Mouse (Mus musculus): Measurements from ENCODE around the gene Brwd1. TPM values are rescaled to one million over a fixed set of nuclear protein-coding genes. Genes with fewer than 3 reads are reported as not detected.
A peak's percentile ranks its signal among the peaks of the same experiment; 100 is the strongest.
"Not testable (repeated sequence)": the region's sequence is repeated elsewhere in the genome, so short reads cannot be mapped to it uniquely, and the experiment has no call there.

Gene Brwd1
- polyA plus RNA-seq, 1 experiment from 2014 or later, result 26.6 TPM

- Histone ChIP-seq H3K4me3 (no peak overlapping the region), H3K4me1 (0 out of 2 replicates have a peak, but pooled peaks cover 12% of the 10 kb centered on the region), H3K27ac (no peak overlapping the region), H3K9me3 (replicated peaks) (no peaks in the 10 kb centered on the region), H3K27me3 (replicated peaks) (no peaks in the 10 kb centered on the region), H3K4me2 (no peak overlapping the region), H3K36me3 (peaks cover 71% of the 10 kb centered on the region), H3K9ac (no peak overlapping the region)
- peak; percentile 65 for ATAC-seq
- 61% methylated on average over 12 of the region's 12 CpGs for WGBS (ENCODE audit: insufficient replicate concordance)
Measured at GRCm38 (mm10) chr16:96066174-96066573, 16.2 kb downstream of the Brwd1 start.

- H3K27ac ChIP-seq, result no peak overlapping the region
- peaks cover 74% of the 10 kb centered on the region for H3K36me3 ChIP-seq
- ATAC-seq, result no peak
- H3K9me3 ChIP-seq (replicated peaks), result no peaks in the 10 kb centered on the region
- no peak overlapping the region for H3K4me3 ChIP-seq
- H3K9ac ChIP-seq, result no peak overlapping the region
- 78% methylated on average over 6 of the region's 6 CpGs for WGBS (ENCODE audit: insufficient replicate concordance)
- H3K4me2 ChIP-seq, result no peak overlapping the region
- H3K4me1 ChIP-seq, result 0 out of 2 replicates have a peak, but pooled peaks cover 12% of the 10 kb centered on the region
- no peaks in the 10 kb centered on the region for H3K27me3 ChIP-seq (replicated peaks)
Measured at GRCm38 (mm10) chr16:96064649-96065048, 17.7 kb downstream of the Brwd1 start.

- no peak overlapping the region for H3K4me3 ChIP-seq
- no peaks in the 10 kb centered on the region for H3K4me1 ChIP-seq
- H3K4me2 ChIP-seq, result no peak overlapping the region
- H3K36me3 ChIP-seq, result peaks cover 79% of the 10 kb centered on the region
- no peak overlapping the region for H3K27ac ChIP-seq
- H3K9me3 ChIP-seq (replicated peaks), result no peaks in the 10 kb centered on the region
- 67% methylated on average over 5 of the region's 5 CpGs for WGBS (ENCODE audit: insufficient replicate concordance)
- no peaks in the 10 kb centered on the region for H3K27me3 ChIP-seq (replicated peaks)
- peak; percentile 30; the same call in 1 of the 2 replicates for ATAC-seq
- no peak overlapping the region for H3K9ac ChIP-seq
Measured at GRCm38 (mm10) chr16:96044096-96044495, 38.2 kb downstream of the Brwd1 start.

- 87% methylated on average over 4 of the region's 4 CpGs for WGBS (ENCODE audit: insufficient replicate concordance)
- H3K4me2 ChIP-seq, result no peak overlapping the region
- H3K27ac ChIP-seq, result no peak overlapping the region
- no peaks in the 10 kb centered on the region for H3K9me3 ChIP-seq (replicated peaks)
- H3K27me3 ChIP-seq (replicated peaks), result no peaks in the 10 kb centered on the region
- peaks cover 90% of the 10 kb centered on the region for H3K36me3 ChIP-seq
- H3K4me3 ChIP-seq, result no peak overlapping the region
- no peak overlapping the region for H3K9ac ChIP-seq
- H3K4me1 ChIP-seq, result no peaks in the 10 kb centered on the region
- ATAC-seq, result no peak
Measured at GRCm38 (mm10) chr16:96040691-96041090, 41.6 kb downstream of the Brwd1 start.

DNA sequence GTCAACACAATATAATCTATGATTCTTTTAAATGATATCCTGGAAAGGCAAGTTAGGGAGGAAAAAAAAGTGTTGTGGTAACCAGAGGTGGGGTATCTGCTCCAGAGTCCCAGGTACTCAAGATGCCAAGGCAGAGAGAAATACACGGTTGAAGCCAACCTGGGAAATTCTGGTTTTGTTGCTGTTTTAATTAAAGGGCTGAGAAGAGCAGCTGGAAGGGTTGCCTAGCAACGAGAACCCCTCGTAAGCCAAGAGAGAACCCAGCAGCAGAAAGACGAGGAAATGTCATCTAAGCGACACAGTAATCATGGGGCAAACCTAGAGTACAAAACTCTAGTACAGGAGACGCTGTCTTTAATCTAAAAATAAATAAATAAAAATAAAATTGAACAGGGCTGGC lies 42.8 kb downstream of the Brwd1 start:
- Histone ChIP-seq H3K36me3 (peaks cover 94% of the 10 kb centered on the region), H3K4me3 (no peak overlapping the region), H3K4me2 (no peak overlapping the region), H3K9ac (no peak overlapping the region), H3K27me3 (replicated peaks) (no peaks in the 10 kb centered on the region), H3K4me1 (no peaks in the 10 kb centered on the region), H3K27ac (no peak overlapping the region), H3K9me3 (replicated peaks) (no peaks in the 10 kb centered on the region)
- ATAC-seq, result no peak
- WGBS (ENCODE audit: insufficient replicate concordance), result 82% methylated on average over 6 of the region's 6 CpGs

- Histone ChIP-seq H3K9me3 (replicated peaks) (no peaks in the 10 kb centered on the region), H3K27ac (no peak overlapping the region), H3K4me1 (peaks cover 18% of the 10 kb centered on the region), H3K36me3 (peaks cover 93% of the 10 kb centered on the region), H3K27me3 (replicated peaks) (no peaks in the 10 kb centered on the region), H3K4me3 (no peak overlapping the region), H3K4me2 (no peak overlapping the region), H3K9ac (no peak overlapping the region)
- 87% methylated on average over 6 of the region's 6 CpGs for WGBS (ENCODE audit: insufficient replicate concordance)
- no peak for ATAC-seq
Measured at GRCm38 (mm10) chr16:96034473-96034872, 47.9 kb downstream of the Brwd1 start.

DNA sequence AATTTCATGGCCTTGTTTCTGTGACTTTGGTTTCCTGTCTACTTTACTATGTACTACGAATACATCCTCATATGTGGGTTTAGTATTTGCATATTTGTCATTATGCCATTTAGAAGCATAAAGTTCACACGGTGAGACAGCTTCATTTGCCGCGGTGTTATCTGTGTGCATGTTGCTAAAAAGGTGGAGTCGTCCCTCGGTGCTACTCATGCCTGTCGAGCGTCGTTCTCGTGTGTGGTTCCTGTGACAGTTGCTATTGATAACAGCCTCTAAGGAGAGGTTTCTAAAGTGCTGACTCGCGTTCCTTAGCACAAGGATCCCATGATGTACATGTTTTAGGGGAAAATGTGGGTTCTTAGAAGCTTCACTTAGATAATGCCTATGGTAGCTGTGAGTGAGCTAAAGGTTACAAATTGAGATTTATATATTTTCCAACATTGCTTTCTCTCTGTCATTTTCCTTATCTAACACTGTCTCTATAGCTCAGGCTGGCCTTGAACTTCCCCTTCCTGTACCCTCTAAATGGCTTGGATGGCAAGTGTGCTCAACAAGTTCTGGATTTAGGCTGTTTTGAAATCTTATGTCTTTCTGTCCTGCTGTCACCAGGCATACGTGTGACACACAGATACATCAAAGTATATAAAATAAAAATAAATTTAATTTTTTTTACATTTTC lies 49.8 kb downstream of the Brwd1 start:
- Histone ChIP-seq H3K9me3 (replicated peaks) (no peaks in the 10 kb centered on the region), H3K9ac (no peak overlapping the region), H3K4me2 (peak overlapping the region; percentile 22; the same call in 1 of the 2 replicates), H3K36me3 (peaks cover 94% of the 10 kb centered on the region), H3K4me1 (peaks cover 18% of the 10 kb centered on the region), H3K27ac (peak overlapping the region; percentile 57), H3K27me3 (replicated peaks) (no peaks in the 10 kb centered on the region), H3K4me3 (no peak overlapping the region)
- WGBS (ENCODE audit: insufficient replicate concordance), result 25% methylated on average over 13 of the region's 13 CpGs
- peak; percentile 94 for ATAC-seq

- H3K4me2 ChIP-seq, result no peak overlapping the region
- H3K4me1 ChIP-seq, result peaks cover 18% of the 10 kb centered on the region
- no peak overlapping the region for H3K4me3 ChIP-seq
- H3K27ac ChIP-seq, result no peak overlapping the region
- ATAC-seq, result no peak
- no peak overlapping the region for H3K9ac ChIP-seq
- H3K36me3 ChIP-seq, result peaks cover 91% of the 10 kb centered on the region
- no peaks in the 10 kb centered on the region for H3K9me3 ChIP-seq (replicated peaks)
- 72% methylated on average over 2 of the region's 2 CpGs for WGBS (ENCODE audit: insufficient replicate concordance)
- H3K27me3 ChIP-seq (replicated peaks), result no peaks in the 10 kb centered on the region
Measured at GRCm38 (mm10) chr16:96030476-96031102, 51.7 kb downstream of the Brwd1 start.

GRCm38 (mm10) chr16:96026256-96026655 lies 56.1 kb downstream of the Brwd1 start:
- Histone ChIP-seq H3K36me3 (peaks cover 80% of the 10 kb centered on the region), H3K9ac (no peak overlapping the region), H3K9me3 (replicated peaks) (no peaks in the 10 kb centered on the region), H3K4me2 (no peak overlapping the region), H3K27ac (no peak overlapping the region), H3K4me1 (no peaks in the 10 kb centered on the region), H3K27me3 (replicated peaks) (no peaks in the 10 kb centered on the region), H3K4me3 (no peak overlapping the region)
- WGBS (ENCODE audit: insufficient replicate concordance), result 77% methylated on average over 5 of the region's 5 CpGs
- ATAC-seq, result no peak

- Histone ChIP-seq H3K27ac (no peak overlapping the region), H3K4me3 (no peak overlapping the region), H3K4me2 (no peak overlapping the region), H3K9ac (no peak overlapping the region), H3K27me3 (replicated peaks) (no peaks in the 10 kb centered on the region), H3K36me3 (peaks cover 78% of the 10 kb centered on the region), H3K9me3 (replicated peaks) (no peaks in the 10 kb centered on the region), H3K4me1 (no peaks in the 10 kb centered on the region)
- 60% methylated on average over 3 of the region's 3 CpGs for WGBS (ENCODE audit: insufficient replicate concordance)
- no peak for ATAC-seq
Measured at GRCm38 (mm10) chr16:96025244-96025643, 57.1 kb downstream of the Brwd1 start.

DNA sequence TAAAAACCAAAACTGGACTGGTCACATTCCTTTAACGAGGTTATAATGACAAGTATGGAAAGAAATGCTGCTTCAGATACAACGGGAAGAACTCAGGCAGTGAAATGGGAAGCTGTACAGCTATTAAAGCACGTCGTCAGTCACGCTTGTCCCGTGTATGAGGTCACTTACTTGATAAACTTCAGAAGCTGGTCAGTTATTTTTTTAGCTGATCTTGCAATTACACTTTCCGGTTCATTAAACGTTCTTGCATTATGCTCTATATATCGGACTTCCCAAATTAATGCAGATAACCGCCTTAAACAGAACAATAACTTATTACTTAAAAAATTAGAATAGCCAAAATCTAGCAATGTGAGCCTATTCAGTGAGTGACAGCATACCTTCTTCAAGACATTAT lies 61.3 kb downstream of the Brwd1 start:
- H3K27me3 ChIP-seq (replicated peaks), result no peaks in the 10 kb centered on the region
- H3K36me3 ChIP-seq, result peaks cover 81% of the 10 kb centered on the region
- H3K4me1 ChIP-seq, result no peaks in the 10 kb centered on the region
- H3K4me2 ChIP-seq, result no peak overlapping the region
- H3K4me3 ChIP-seq, result no peak overlapping the region
- 81% methylated on average over 10 of the region's 10 CpGs for WGBS (ENCODE audit: insufficient replicate concordance)
- no peaks in the 10 kb centered on the region for H3K9me3 ChIP-seq (replicated peaks)
- ATAC-seq, result no peak
- no peak overlapping the region for H3K9ac ChIP-seq
- no peak overlapping the region for H3K27ac ChIP-seq

DNA sequence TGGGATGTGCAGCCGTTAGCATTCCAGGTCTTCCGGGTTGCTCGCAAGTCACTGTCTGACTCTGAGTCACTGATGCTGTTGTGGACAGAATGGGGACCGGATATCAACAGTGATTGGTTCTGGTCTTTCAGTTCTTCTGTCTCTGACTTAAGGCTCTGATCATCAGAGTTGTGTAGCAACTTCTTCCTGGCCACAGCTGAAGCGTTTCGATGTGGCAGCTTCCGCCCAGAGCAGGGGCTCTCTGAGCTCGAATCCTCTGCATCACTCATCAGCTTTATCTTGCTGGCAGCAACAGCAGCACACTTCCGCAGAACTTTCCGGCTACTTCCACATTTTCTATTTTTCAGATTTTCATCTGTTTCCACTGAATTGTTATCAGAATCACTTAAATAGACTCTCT lies 73.2 kb downstream of the Brwd1 start:
- peaks cover 20% of the 10 kb centered on the region for H3K36me3 ChIP-seq
- H3K4me2 ChIP-seq; H3K27me3 ChIP-seq (replicated peaks); H3K9ac ChIP-seq; H3K27ac ChIP-seq; H3K9me3 ChIP-seq (replicated peaks); H3K4me1 ChIP-seq; ATAC-seq; H3K4me3 ChIP-seq: not testable (repeated sequence)
- WGBS (ENCODE audit: insufficient replicate concordance), result no CpG with 5 or more reads among the region's 10 CpGs

Measured in liver, embryonic 12.5 days (tissue).